Mouse (Mus musculus) effector memory CD4-positive, alpha-beta T cell, adult 5 months (primary cell): ENCODE data around the gene Krt33a. TPM values are rescaled to one million over a fixed set of nuclear protein-coding genes. Genes with fewer than 3 reads are reported as not detected.

Experiments used
- polyA plus RNA-seq: library from polyadenylated mRNA; unstranded; fragments of 100-300 nt; shearing (Covaris generic); gene quantifications from one replicate; pipeline ENCODE4 v1.2.1, GENCODE M21; 2017

Gene Krt33a
- not detected for polyA plus RNA-seq

DNA sequence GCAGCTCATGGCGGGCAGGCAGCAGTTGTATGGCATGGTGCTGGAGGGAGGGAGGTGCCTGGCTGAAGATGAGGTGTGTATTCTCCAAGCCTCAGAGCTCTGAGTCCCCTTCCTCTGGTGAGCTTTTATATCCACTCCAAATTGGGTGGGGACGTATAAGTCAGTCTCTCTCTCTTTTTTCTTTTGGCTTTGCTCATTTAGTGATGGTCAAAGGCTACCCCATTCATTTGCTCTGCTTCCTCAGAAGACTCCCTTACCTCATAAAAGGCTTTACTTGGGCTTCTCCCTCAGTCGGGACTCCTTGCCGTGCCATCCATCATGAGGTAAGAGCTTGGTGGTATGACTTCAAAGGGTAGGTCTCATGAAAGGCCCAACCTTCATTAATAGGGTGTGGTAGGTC lies at the start of gene Krt33a:
Gene Krt33a (minus strand): TSS at position 101 of the 400 bp plus-strand sequence.

DNA sequence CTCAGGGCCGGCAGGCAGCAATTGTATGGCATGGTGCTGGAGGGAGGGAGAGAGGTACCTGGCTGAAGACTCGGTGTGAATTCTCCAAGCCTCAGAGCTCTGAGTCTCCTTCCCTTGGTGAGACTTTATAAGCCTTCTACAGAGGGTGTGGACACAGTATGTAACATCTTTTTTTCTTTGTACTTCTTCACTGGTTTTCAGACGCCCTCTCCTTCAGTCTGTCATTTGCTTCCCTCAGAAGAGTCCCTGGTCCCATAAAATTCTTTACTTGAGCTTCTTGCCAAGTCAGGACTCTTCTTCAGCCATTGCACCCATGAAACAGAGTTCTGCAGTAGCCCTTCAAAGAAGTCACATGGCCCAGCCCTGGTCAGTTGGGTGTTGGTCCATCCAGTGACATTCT lies 34.4 kb upstream of the Krt33a start, which contains the start of gene Krt31:
Gene Krt31 (minus strand): TSS at position 101 of the 400 bp plus-strand sequence.

DNA sequence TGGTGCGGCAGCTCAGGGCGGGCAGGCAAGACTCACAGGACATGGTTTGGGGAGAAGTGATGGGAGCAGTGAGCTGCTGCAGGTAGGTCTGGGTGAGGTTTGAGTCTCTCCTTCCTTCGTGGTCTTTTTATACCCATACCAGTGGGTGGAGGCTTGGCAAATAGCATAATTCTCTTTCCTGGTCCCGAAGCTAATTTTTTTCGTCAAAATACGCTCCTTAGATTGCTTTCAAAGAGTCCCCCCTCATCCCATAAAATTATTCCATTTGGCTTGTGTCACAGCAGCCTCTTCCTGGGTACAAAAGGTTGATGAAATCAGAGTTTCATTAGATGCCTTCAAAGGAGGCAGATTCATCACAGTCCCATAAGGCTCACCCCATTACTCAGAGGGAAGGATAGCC lies 25.4 kb upstream of the Krt33a start, which contains the start of gene Krt34:
Gene Krt34 (minus strand): TSS at position 101 of the 400 bp plus-strand sequence.

DNA sequence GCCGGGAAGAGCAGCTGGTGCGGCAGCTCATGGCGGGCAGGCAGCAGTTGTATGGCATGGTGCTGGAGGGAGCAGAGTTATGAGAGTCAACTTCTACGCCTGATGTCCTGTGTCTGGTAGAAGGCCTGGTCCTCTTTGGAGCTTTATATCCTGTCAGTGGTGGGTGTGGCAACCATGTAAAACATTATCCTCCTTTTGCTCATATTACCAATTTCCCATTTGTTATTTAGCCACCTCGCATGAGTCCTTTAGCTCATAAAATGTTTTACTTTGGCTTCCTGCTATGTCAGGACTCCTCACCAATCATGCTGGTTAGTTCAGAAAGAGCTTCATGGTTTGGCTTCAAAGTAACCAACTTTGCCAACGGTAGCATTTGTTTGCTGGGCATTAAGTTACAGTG lies 13.8 kb upstream of the Krt33a start, which contains the start of gene Krt33b:
Gene Krt33b (minus strand): TSS at position 101 of the 400 bp plus-strand sequence.

DNA sequence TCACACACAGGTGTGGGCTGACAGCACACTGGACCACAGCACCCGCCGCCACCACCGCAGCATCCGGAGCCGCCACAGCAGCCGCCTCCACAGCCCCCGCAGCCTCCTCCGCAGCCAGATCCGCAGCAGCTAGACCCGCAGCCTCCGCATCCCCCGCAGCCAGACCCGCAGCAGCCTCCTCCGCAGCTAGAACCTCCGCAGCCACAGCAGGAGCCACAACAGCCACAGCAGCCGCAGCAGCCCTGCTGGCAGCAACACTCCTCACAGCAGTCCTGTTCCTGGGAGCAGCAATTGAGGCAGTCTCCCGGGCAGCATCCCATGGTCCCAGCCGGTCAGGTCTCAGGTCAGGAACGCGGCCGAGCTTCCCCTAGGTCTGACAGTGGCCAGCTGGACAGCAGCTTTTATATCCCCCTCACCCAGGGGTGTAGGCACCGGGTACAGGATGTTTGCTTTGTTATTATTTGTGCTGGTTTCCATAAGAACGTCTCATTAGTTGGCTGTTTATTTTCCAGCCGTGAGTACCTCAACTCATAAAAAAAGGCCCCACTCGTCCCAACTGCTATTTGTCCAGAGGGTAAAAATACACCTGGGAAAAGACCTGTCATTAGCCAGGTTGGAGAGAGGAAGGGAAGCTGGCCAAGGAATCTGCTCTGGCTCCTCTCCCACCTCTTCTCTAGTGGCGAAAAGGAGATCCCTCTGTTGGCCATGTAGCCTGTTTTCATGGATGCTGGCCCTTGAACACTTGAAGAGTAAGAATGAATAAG lies 22.2 kb downstream of the Krt33a start, which contains the start of gene Krtap17-1:
Gene Krtap17-1 (minus strand): TSS at position 375 of the 764 bp plus-strand sequence.

DNA sequence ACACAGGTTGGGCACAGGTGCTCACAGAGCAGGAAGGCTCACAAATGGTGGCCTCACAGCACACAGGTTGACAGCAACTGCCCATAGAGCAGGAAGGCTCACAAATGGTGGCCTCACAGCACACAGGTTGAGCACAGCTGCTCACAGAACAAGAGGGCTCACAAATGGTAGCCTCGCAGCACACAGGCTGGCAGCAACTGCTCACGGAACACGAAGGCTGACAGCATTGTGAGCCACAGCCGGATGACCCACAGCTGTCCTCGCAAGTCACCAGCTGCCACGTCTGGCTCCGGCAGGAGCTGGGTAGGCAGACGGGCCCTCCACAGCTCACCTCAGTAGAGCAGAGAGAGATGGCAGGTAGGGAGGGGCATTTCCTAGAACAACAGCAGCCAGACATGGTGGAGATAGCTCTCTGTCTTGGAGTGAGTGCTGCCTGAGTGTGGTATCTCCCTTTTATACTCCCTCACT lies 29.8 kb downstream of the Krt33a start, which contains the start of gene Krtap16-1:
Gene Krtap16-1 (minus strand): TSS at position 418 of the 468 bp plus-strand sequence.

DNA sequence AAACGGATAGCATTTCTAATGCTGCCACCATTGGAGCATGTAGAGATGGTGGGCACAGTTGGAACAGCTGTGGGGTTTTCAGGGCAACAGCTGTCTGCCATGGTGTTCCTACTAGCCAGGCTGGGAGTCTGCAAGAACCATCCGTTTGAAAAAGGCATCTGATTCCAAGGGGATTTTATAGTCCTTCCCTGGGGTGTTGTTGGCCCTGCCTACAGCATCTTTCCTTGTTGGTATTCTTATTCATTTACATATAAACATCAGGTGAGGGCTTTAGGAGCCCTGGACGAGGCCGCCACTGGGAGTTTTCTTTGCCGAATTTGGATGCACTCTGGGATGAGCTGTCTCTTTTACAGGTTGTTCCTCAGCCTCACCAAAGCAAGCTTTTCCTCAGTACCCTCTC lies 37.1 kb downstream of the Krt33a start, which contains the start of gene Krtap29-1:
Gene Krtap29-1 (minus strand): TSS at position 101 of the 400 bp plus-strand sequence.

Other genes starting within 250 kb of the Krt33a start
- gene Gm11595, start 243.3 kb downstream of the Krt33a start, polyA plus RNA-seq: not detected
- not detected for gene Krtap4-8, start 235.5 kb downstream of the Krt33a start, polyA plus RNA-seq
- not detected for gene Krtap4-9, start 231.0 kb downstream of the Krt33a start, polyA plus RNA-seq
- gene Gm11596, start 222.7 kb downstream of the Krt33a start, polyA plus RNA-seq: not detected
- gene Gm11569, start 217.3 kb downstream of the Krt33a start, polyA plus RNA-seq: not detected
- gene Gm11554, start 211.8 kb downstream of the Krt33a start, polyA plus RNA-seq: not detected
- gene Krtap4-13, start 206.3 kb downstream of the Krt33a start, polyA plus RNA-seq: not detected
- not detected for gene Gm11564, start 200.5 kb downstream of the Krt33a start, polyA plus RNA-seq
- not detected for gene 2300003K06Rik, start 178.1 kb downstream of the Krt33a start, polyA plus RNA-seq
- not detected for gene Krtap4-16, start 164.6 kb downstream of the Krt33a start, polyA plus RNA-seq
- not detected for gene Gm11568, start 158.3 kb downstream of the Krt33a start, polyA plus RNA-seq
- gene Gm11559, start 151.7 kb downstream of the Krt33a start, polyA plus RNA-seq: not detected
- not detected for gene Krtap9-1, start 142.8 kb downstream of the Krt33a start, polyA plus RNA-seq
- not detected for gene Gm11567, start 137.0 kb downstream of the Krt33a start, polyA plus RNA-seq
- not detected for gene Krtap31-1, start 108.3 kb downstream of the Krt33a start, polyA plus RNA-seq
- gene Gm11565, start 101.5 kb downstream of the Krt33a start, polyA plus RNA-seq: not detected
- not detected for gene Krtap31-2, start 79.9 kb downstream of the Krt33a start, polyA plus RNA-seq
- gene Krtap9-5, start 67.7 kb downstream of the Krt33a start, polyA plus RNA-seq: not detected
- not detected for gene Krtap29-1, start 37.2 kb downstream of the Krt33a start, polyA plus RNA-seq
- not detected for gene Krtap16-1, start 29.6 kb downstream of the Krt33a start, polyA plus RNA-seq
- not detected for gene Krtap17-1, start 22.2 kb downstream of the Krt33a start, polyA plus RNA-seq
- gene Krt33b, start 13.7 kb upstream of the Krt33a start, polyA plus RNA-seq: not detected
- gene Krt34, start 25.3 kb upstream of the Krt33a start, polyA plus RNA-seq: not detected
- gene Krt31, start 34.3 kb upstream of the Krt33a start, polyA plus RNA-seq: not detected
- gene Krt32, start 72.0 kb upstream of the Krt33a start, polyA plus RNA-seq: not detected
- gene Krt35, start 80.0 kb upstream of the Krt33a start, polyA plus RNA-seq: not detected
- gene Krt36, start 89.4 kb upstream of the Krt33a start, polyA plus RNA-seq: not detected
- gene Krt13, start 105.4 kb upstream of the Krt33a start, polyA plus RNA-seq: not detected
- not detected for gene Krt15, start 119.7 kb upstream of the Krt33a start, polyA plus RNA-seq
- not detected for gene Krt19, start 132.5 kb upstream of the Krt33a start, polyA plus RNA-seq
- not detected for gene Krt9, start 177.0 kb upstream of the Krt33a start, polyA plus RNA-seq
- gene Krt14, start 191.3 kb upstream of the Krt33a start, polyA plus RNA-seq: not detected
- gene Krt16, start 232.7 kb upstream of the Krt33a start, polyA plus RNA-seq: not detected
- 0.24 TPM for gene Krt17, start 244.8 kb upstream of the Krt33a start, polyA plus RNA-seq